9 mouse cellular contexts compared by ENCODE assay signal in genomic region chr2:131187602-131187922, GRCm38 (mm10). TPM values are rescaled to one million over a fixed set of nuclear protein-coding genes. Genes with fewer than 3 reads are reported as not detected.
DNase-seq lines count a peak whose midpoint lies in the region; ATAC-seq and TF ChIP-seq lines count a peak whose summit lies in the region.
"Had no signal": no experiment of that assay in that cellular context is flagged by ENCODE, and none has a peak within 500 bp of the region (broad histone marks: within the 10 kb centered on the region; RNA-seq: fewer than 3 reads in every experiment).

No protein-coding gene starts in this region.

- H3K4me1 ChIP-seq in lung, adult 2 months (ENCODE audit: control insufficient read depth, insufficient read depth, low read length) = peaks cover 21% of the 10 kb centered on the region
- H3K4me1 ChIP-seq in limb, embryonic 12.5 days (replicated peaks) = peaks cover 41% of the 10 kb centered on the region
- peaks cover 8% of the 10 kb centered on the region for H3K4me1 ChIP-seq in olfactory bulb, adult 2 months (ENCODE audit: control insufficient read depth, insufficient read depth, low read length)

- H3K4me3 ChIP-seq in lung, adult 2 months (replicated peaks; ENCODE audit: extremely low read depth, low read depth, low read length) = peak overlapping the region; percentile 85
- peak overlapping the region; percentile 69 for H3K4me3 ChIP-seq in limb, embryonic 12.5 days (replicated peaks)
- H3K4me3 ChIP-seq in olfactory bulb, adult 2 months (ENCODE audit: insufficient read depth, low read depth, low read length) = 0 out of 2 replicates have a peak overlapping the region, but pooled peaks have one; percentile 89

- TF ChIP-seq POLR2A in lung, adult 2 months (IDR thresholded peaks at IDR 0.05; ENCODE audit: borderline replicate concordance, extremely low read depth, low read depth, low read length) = no peak
- TF ChIP-seq POLR2A in olfactory bulb, adult 2 months (IDR thresholded peaks at IDR 0.05; ENCODE audit: insufficient read depth, low read depth, low read length) = no peak

- TF ChIP-seq CTCF in lung, adult 2 months (IDR thresholded peaks at IDR 0.05; ENCODE audit: insufficient read depth, low read length) = no peak
- TF ChIP-seq CTCF in olfactory bulb, adult 2 months (IDR thresholded peaks at IDR 0.05; ENCODE audit: insufficient read depth, low read depth, low read length) = no peak

- H3K27ac ChIP-seq in limb, embryonic 12.5 days = peak overlapping the region; percentile 83; the same call in 1 of the 2 replicates
- H3K27ac ChIP-seq in olfactory bulb, adult 2 months (ENCODE audit: insufficient read depth, low read depth, low read length) = no peak overlapping the region

- peaks cover 25% of the 10 kb centered on the region for H3K36me3 ChIP-seq in limb, embryonic 12.5 days

- H3K9me3 ChIP-seq in limb, embryonic 12.5 days = no peaks in the 10 kb centered on the region

- 0 out of 2 replicates have a peak, but pooled peaks have one; percentile 1 for ATAC-seq in erythroid progenitor cell, adult 5-6 weeks (replicated peaks; ENCODE audit: low FRiP score, poor library complexity, severe bottlenecking)
- ATAC-seq in limb, embryonic 12.5 days (ENCODE audit: insufficient number of reproducible peaks, insufficient read depth, low FRiP score, low TSS enrichment, low read depth) = no peak

- WGBS in lung, adult 2 months = 47% methylated on average over 3 of the region's 3 CpGs
- 21% methylated on average over 3 of the region's 3 CpGs for WGBS in limb, embryonic 12.5 days
- 48% methylated on average over 3 of the region's 3 CpGs for WGBS in olfactory bulb, adult 2 months

- H3K9ac ChIP-seq in limb, embryonic 12.5 days (replicated peaks) = peak overlapping the region; percentile 79

- no peak for DNase-seq in lung, adult 2 months
- no peak for DNase-seq in lung, postnatal 4 days
- no peak for DNase-seq in right cerebral cortex, adult 2 months (ENCODE audit: low spot score in 2 of 2)
- DNase-seq in adrenal gland, postnatal 25 days = no peak
- DNase-seq in adrenal gland, postnatal 14 days = no peak
- DNase-seq: kidney, postnatal 10 days had no signal

- H3K4me2 ChIP-seq in limb, embryonic 12.5 days = peak overlapping the region; percentile 87

- no peaks in the 10 kb centered on the region for H3K27me3 ChIP-seq in limb, embryonic 12.5 days

RNA-seq across cellular contexts. Expression of gene Spef1, which starts 0.5 kb away (rescaled TPM):
- 16.6 and 19.2 TPM in 2 replicates for polyA plus RNA-seq in lung, adult 2 months (2012; rRNA removed)
- 4.6 and 4.7 TPM in 2 replicates for total RNA-seq in erythroid progenitor cell, adult 5-6 weeks (2015; ENCODE audit: low replicate concordance)
- 4.1 and 6.4 TPM in 2 replicates for total RNA-seq in erythroid progenitor cell, adult 5-6 weeks (2017; ENCODE audit: low replicate concordance)
- polyA plus RNA-seq in limb, embryonic 12.5 days (2016; fragmentation: Nextera tagmentation; extraction: Ambion mirVana) = 4.5 and 5.5 TPM in 2 replicates
- polyA plus RNA-seq in olfactory bulb, adult 2 months (2012; ENCODE audit: insufficient read depth, insufficient read length, low replicate concordance, missing spikeins) = not detected in 2 replicates
- 5.0 and 7.6 TPM in 2 replicates for total RNA-seq in adrenal gland, postnatal 25 days (2021)
- total RNA-seq in adrenal gland, postnatal 14 days (2021) = 7.0 and 7.5 TPM in 2 replicates

RNA-seq across cellular contexts. Expression of gene Cdc25b, which starts 0.8 kb away (rescaled TPM):
- 34.5 and 39.1 TPM in 2 replicates for polyA plus RNA-seq in lung, adult 2 months (2012; rRNA removed)
- 345 and 367 TPM in 2 replicates for total RNA-seq in erythroid progenitor cell, adult 5-6 weeks (2015; ENCODE audit: low replicate concordance)
- total RNA-seq in erythroid progenitor cell, adult 5-6 weeks (2017; ENCODE audit: low replicate concordance) = 664 and 783 TPM in 2 replicates
- 55.4 and 55.5 TPM in 2 replicates for polyA plus RNA-seq in limb, embryonic 12.5 days (2016; fragmentation: Nextera tagmentation; extraction: Ambion mirVana)
- polyA plus RNA-seq in olfactory bulb, adult 2 months (2012; ENCODE audit: insufficient read depth, insufficient read length, low replicate concordance, missing spikeins) = not detected in 2 replicates
- 8.3 and 10.8 TPM in 2 replicates for total RNA-seq in adrenal gland, postnatal 25 days (2021)
- total RNA-seq in adrenal gland, postnatal 14 days (2021) = 16.1 and 17.8 TPM in 2 replicates

RNA-seq across cellular contexts. Expression of gene Cenpb, which starts 7.7 kb away (rescaled TPM):
- polyA plus RNA-seq in lung, adult 2 months (2012; rRNA removed) = 131 and 138 TPM in 2 replicates
- 8.3 and 8.8 TPM in 2 replicates for total RNA-seq in erythroid progenitor cell, adult 5-6 weeks (2015; ENCODE audit: low replicate concordance)
- 12.5 and 15.1 TPM in 2 replicates for total RNA-seq in erythroid progenitor cell, adult 5-6 weeks (2017; ENCODE audit: low replicate concordance)
- polyA plus RNA-seq in limb, embryonic 12.5 days (2016; fragmentation: Nextera tagmentation; extraction: Ambion mirVana) = 11.8 and 14.9 TPM in 2 replicates
- polyA plus RNA-seq in olfactory bulb, adult 2 months (2012; ENCODE audit: insufficient read depth, insufficient read length, low replicate concordance, missing spikeins) = not detected in 2 replicates
- total RNA-seq in adrenal gland, postnatal 25 days (2021) = 52.9 and 66.5 TPM in 2 replicates
- total RNA-seq in adrenal gland, postnatal 14 days (2021) = 65.6 and 70.4 TPM in 2 replicates

RNA-seq across cellular contexts. Expression of gene Ap5s1, which starts 19.3 kb away (rescaled TPM):
- polyA plus RNA-seq in lung, adult 2 months (2012; rRNA removed) = 44.5 and 46.4 TPM in 2 replicates
- 10.8 and 11.3 TPM in 2 replicates for total RNA-seq in erythroid progenitor cell, adult 5-6 weeks (2015; ENCODE audit: low replicate concordance)
- 10.9 and 11.4 TPM in 2 replicates for total RNA-seq in erythroid progenitor cell, adult 5-6 weeks (2017; ENCODE audit: low replicate concordance)
- 23.3 and 26.7 TPM in 2 replicates for polyA plus RNA-seq in limb, embryonic 12.5 days (2016; fragmentation: Nextera tagmentation; extraction: Ambion mirVana)
- not detected in 2 replicates for polyA plus RNA-seq in olfactory bulb, adult 2 months (2012; ENCODE audit: insufficient read depth, insufficient read length, low replicate concordance, missing spikeins)
- total RNA-seq in adrenal gland, postnatal 25 days (2021) = 18.6 and 24.5 TPM in 2 replicates
- 17.3 and 17.7 TPM in 2 replicates for total RNA-seq in adrenal gland, postnatal 14 days (2021)

RNA-seq across cellular contexts. Expression of gene 1700037H04Rik, which starts 27.7 kb away (rescaled TPM):
- 67.6 and 76.4 TPM in 2 replicates for polyA plus RNA-seq in lung, adult 2 months (2012; rRNA removed)
- total RNA-seq in erythroid progenitor cell, adult 5-6 weeks (2015; ENCODE audit: low replicate concordance) = 124 and 160 TPM in 2 replicates
- total RNA-seq in erythroid progenitor cell, adult 5-6 weeks (2017; ENCODE audit: low replicate concordance) = 58.5 and 68.4 TPM in 2 replicates
- polyA plus RNA-seq in limb, embryonic 12.5 days (2016; fragmentation: Nextera tagmentation; extraction: Ambion mirVana) = 58.2 and 62.2 TPM in 2 replicates
- polyA plus RNA-seq in olfactory bulb, adult 2 months (2012; ENCODE audit: insufficient read depth, insufficient read length, low replicate concordance, missing spikeins) = not detected in 2 replicates
- 59.8 and 74.8 TPM in 2 replicates for total RNA-seq in adrenal gland, postnatal 25 days (2021)
- total RNA-seq in adrenal gland, postnatal 14 days (2021) = 69.4 and 79.8 TPM in 2 replicates

Comparison
In these comparisons a context has a peak if more than half of its experiments do, and no peak if none do; other contexts are left out.
1. RNA of gene Cdc25b, which starts 0.8 kb away (total RNA-seq): 345 to 783 TPM in erythroid progenitor cell, adult 5-6 weeks; 16.1 to 17.8 TPM in adrenal gland, postnatal 14 days and 8.3 to 10.8 TPM in adrenal gland, postnatal 25 days; every median in the first group is over 10 times any median in the second.
2. Peak in every context shown above with its lines, with median percentiles within 50 percentile points of each other: H3K4me3 ChIP-seq.